Mouse (Mus musculus): ENCODE data around the gene Rerg. TPM values are rescaled to one million over a fixed set of nuclear protein-coding genes. Genes with fewer than 3 reads are reported as not detected.

Rerg gene
- total RNA-seq, 2 experiments from 2014 or later = 9.2 to 11.0 TPM

GRCm38 (mm10) chr6:137163571-137163970 lies 6.7 kb downstream of the Rerg start:
- DNase-seq = no peak
- intact Hi-C loops (cut with DNase I) = no loop called here

DNA sequence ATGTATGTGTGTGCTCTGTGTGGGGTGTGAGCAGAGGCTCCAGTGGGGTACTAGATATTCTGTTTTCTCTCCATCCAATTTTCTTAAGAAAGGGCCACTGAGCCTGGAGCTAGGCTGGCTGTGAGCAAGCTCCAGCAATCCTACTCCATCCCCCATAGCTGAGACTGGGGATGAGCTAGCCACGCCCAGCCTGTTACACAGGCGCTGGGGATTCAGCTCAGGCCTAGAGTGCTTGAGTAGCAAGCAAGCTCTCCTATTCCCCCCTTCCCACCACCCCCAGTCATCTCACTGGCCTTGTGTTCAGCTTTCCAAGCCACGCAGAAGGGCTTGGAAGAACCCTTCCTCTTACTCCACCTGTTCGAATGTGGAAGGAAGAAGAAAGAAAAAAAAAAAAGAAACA lies 7.2 kb downstream of the Rerg start:
- DNase-seq = no peak
- intact Hi-C loops (cut with DNase I) = no loop called here

GRCm38 (mm10) chr6:137162481-137162880 lies 7.8 kb downstream of the Rerg start:
- intact Hi-C loops (cut with DNase I) = no loop called here
- DNase-seq = no peak

DNA sequence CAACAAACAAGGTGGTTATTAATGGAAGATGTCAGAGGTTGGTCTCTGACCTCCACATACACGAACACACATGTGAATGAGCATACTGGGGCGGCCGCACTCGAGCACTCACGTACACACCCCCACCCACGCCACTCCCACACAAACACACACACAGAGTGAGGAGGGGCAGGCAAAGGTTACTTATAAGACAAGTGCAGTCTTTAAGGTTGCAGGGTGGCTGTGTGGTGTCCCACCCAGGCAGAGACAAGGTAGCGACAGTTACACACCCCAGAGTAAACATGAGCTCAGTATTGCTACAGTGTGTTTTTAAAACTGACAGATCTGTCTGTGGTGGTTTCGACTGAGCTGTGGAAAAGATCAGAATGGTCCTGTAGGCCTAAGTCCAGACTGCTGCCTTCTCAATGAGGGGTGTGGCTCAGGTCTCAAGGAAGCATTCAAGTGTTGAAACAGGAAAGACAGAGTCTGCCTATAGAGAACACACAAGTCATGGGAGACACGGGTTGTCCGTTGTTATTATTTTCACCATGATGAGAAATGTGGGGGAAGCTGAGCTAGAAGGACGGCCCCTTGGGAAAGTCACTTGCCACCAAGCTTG lies 8.7 kb downstream of the Rerg start:
- intact Hi-C loops (cut with DNase I) = no loop called here
- DNase-seq = no peak

DNA sequence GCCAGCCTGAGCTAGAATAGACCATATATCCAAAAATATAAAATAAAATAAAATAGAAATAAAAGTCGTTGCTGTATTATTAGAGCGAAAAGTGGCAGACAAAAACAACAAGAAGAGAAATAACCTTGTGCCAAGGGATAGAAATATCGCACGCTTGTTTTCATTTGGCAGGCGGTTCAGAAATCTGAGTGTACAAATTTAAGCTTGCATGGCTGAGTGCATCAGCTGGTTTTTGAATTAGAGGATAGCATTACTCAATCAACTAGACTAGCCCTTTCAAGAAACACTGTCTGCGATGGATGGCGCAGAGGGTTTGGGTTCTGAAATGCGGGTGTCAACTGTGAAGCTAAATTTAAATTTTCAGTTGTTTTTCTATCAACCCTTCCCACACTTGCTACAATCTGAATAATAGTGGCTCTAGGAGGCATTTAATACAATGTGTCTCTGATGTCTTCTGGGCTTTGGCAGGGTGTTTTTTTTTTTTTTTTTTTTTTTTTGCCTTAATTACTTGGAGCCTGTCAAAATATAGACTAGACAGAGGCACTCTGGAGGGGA lies 10.8 kb downstream of the Rerg start:
- no peak for DNase-seq
- intact Hi-C loops (cut with DNase I) = no loop called here

- DNase-seq = no peak
Measured at GRCm38 (mm10) chr6:137156437-137157219, 13.7 kb downstream of the Rerg start.

GRCm38 (mm10) chr6:137155196-137156137 lies 14.8 kb downstream of the Rerg start:
- DNase-seq = no peak
- intact Hi-C loops (cut with DNase I) = no loop called here

More at GRCm38 (mm10) chr6:137156437-137157219, 13.7 kb downstream of the Rerg start:
- intact Hi-C loops (cut with DNase I) = no loop called here

GRCm38 (mm10) chr6:137153021-137153420 lies 17.3 kb downstream of the Rerg start:
- DNase-seq = no peak
- intact Hi-C loops (cut with DNase I) = no loop called here

DNA sequence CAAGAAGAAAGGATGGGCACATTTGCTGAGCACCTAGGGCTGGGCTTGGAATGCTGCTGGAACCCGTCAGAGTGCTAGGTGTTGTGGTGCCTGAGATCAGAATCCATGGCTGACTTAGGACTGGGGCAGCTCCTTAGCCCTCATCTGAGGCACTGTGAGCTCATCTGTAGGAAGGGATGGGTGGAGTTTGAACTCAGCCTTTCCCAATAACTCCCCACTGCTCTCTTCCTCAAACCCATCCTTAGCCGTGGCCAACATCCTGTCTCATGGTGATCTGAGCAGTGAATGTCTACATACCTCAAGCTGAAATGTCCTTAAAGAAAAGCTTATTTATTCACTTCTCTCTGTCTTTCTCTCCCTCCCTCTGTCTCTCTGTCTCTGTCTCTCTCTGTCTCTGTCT lies 19.3 kb downstream of the Rerg start:
- intact Hi-C loops (cut with DNase I) = no loop called here
- DNase-seq = no peak

- intact Hi-C loops (cut with DNase I) = no loop called here
- DNase-seq = no peak
Measured at GRCm38 (mm10) chr6:137149833-137150232, 20.5 kb downstream of the Rerg start.

- DNase-seq = no peak
- intact Hi-C loops (cut with DNase I) = no loop called here
Measured at GRCm38 (mm10) chr6:137146910-137147309, 23.4 kb downstream of the Rerg start.

DNA sequence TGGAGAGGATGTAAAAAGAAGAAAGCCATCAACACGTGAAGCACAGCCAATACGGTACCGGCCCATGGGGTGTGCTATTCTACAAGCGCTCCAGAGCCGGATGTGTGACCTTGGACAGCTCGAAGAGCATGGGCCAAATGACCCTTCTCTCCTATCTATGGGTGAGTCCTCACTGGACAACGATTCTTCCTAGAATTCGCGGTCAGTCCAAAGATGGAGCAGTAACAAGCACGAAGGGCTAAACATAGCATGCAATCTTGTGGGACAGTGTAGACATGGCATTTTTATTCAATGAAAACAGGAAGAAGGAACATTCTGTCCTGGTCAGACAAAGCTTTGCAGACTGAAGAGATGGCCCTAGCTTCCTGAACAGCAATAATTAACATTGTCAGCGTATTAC lies 24.7 kb downstream of the Rerg start:
- intact Hi-C loops (cut with DNase I) = no loop called here
- DNase-seq = no peak

DNA sequence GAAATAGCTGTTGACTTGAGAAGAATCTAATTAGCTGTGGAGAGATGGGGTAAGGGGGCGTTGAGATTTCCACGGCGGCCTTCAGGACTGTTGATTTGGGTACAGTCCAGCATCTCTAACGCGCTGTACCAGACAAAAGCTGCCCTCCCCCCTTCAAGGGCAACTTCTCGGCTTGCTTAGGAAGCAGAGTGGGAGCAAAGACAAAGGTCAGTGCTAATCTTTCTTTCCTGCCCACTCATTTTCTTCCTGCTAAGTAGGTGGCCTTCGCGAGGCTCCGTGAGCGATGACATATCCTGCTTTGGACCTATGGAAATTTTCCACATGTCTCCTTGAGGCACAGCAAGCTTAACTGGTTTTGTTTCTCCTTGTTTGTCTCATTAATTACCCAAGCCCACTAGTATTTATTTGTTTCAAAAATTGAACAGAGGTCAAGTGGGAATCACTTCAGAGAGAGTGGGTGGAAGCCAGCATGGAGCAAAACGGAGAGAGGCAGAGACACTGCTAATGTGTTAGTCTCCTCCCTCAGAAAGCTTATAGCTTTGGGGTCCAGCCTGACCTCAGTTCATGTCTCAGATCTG lies 25.2 kb downstream of the Rerg start:
- intact Hi-C loops (cut with DNase I) = no loop called here
- DNase-seq = no peak

DNA sequence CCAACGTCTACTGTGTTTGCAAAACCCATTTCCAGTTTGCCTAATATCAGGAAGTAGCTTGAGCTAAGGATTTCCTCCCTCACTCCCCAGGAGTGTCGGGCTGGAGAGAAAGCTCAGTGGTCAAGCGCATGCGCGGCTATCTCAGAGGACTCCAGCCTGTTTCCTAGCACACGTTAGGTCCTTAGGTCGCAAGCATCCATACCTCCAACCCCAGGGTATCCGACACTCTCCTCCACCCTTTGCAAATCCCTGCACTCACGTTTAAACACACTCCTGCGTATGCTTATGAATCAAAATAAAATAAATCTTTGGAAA lies 25.8 kb downstream of the Rerg start:
- intact Hi-C loops (cut with DNase I) = no loop called here
- DNase-seq = no peak

- intact Hi-C loops (cut with DNase I) = no loop called here
- no peak for DNase-seq
Measured at GRCm38 (mm10) chr6:137143818-137144525, 26.3 kb downstream of the Rerg start.

GRCm38 (mm10) chr6:137142796-137143195 lies 27.5 kb downstream of the Rerg start:
- no peak for DNase-seq
- intact Hi-C loops (cut with DNase I) = no loop called here

- no peak for DNase-seq
- intact Hi-C loops (cut with DNase I) = no loop called here
Measured at GRCm38 (mm10) chr6:137141247-137141820, 29.0 kb downstream of the Rerg start.

DNA sequence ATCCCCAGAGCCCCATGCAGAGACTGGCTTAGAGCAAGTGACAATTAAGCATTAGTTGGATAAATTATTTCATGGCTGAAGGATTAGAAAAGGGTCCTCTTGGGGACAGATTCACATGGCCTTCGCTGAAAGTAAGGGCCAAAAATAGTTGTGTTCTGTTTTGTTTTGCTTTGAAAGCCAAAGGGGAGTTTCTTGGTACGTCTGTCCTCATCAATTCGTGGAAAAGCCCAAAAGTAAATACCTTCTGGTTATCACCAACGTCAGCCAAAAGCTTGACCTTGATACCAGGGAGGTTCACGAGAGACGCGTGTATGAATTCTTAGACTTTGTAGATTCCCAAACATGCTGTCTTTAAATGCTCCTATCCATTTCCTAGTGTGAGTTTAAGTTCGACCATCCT lies 31.5 kb downstream of the Rerg start:
- intact Hi-C loops (cut with DNase I) = no loop called here

GRCm38 (mm10) chr6:137138391-137138790 lies 31.9 kb downstream of the Rerg start:
- intact Hi-C loops (cut with DNase I) = no loop called here
- no peak for DNase-seq

More for the DNA sequence above, 31.5 kb downstream of the Rerg start:
- no peak for DNase-seq

DNA sequence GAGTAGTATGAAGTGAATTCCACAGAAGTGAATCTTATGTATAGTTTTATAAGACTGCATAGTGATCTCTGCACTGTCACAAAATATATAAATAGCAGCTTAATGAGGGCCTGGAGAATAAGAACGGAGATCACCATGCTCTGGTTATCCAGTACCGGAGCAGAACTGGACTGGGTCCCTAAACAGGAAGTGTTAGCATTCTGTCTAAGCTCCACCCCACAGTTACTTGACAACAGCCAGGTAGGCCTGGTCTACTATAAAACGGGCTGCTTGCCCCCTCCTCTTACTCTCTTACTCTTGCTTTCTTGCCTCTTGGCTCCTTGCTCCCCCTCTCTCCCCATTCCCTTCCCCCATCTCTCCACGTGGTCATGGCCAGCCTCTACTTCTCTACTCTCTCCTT lies 33.9 kb downstream of the Rerg start:
- no peak for DNase-seq
- intact Hi-C loops (cut with DNase I) = no loop called here

Measured in left cerebral cortex, postnatal 4 days (tissue).